ENCODE assay signal across 11 mouse cellular contexts in the genomic region with DNA sequence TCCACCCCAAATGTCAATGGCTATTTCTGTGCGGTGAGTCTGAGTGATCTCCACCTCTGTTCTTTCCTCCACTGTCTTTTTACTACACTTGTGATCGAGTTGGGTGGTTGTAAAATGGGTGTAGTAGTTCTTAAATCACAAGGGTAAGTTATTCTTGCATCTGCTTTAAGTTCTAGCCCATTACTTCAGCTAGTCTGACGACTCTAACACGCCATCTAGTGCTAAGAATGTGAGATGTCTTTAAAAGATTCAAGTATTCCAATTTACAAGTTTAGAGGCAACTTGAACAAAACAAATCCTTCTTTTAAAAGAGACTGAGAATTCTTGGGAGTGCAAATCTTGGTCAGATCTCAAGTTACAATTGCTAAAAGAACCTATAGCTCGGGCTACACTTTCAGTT. TPM values are rescaled to one million over a fixed set of nuclear protein-coding genes. Genes with fewer than 3 reads are reported as not detected.
DNase-seq lines count a peak whose midpoint lies in the region; ATAC-seq lines count a peak whose summit lies in the region.
"Had no signal": no experiment of that assay in that cellular context is flagged by ENCODE, and none has a peak within 500 bp of the region (broad histone marks: within the 10 kb centered on the region; RNA-seq: fewer than 3 reads in every experiment).

No protein-coding gene starts in this region.

- H3K9ac ChIP-seq in midbrain, embryonic 11.5 days (ENCODE audit: low read length), result no peak overlapping the region
- no peak overlapping the region for H3K9ac ChIP-seq in midbrain, embryonic 13.5 days (replicated peaks)
- H3K9ac ChIP-seq: embryonic facial prominence, embryonic 15.5 days; heart, embryonic 13.5 days had no signal

- H3K4me1 ChIP-seq in midbrain, embryonic 11.5 days (ENCODE audit: control insufficient read depth, insufficient read depth, low read length), result no peaks in the 10 kb centered on the region
- H3K4me1 ChIP-seq in midbrain, embryonic 13.5 days (replicated peaks), result no peaks in the 10 kb centered on the region
- H3K4me1 ChIP-seq: embryonic facial prominence, embryonic 15.5 days; heart, embryonic 13.5 days had no signal

- no peak for ATAC-seq in midbrain, embryonic 11.5 days (ENCODE audit: low FRiP score)
- no peak for ATAC-seq in midbrain, embryonic 13.5 days
- no peak for ATAC-seq in megakaryocyte-erythroid progenitor cell, adult 5-6 weeks (replicated peaks; ENCODE audit: low FRiP score, low TSS enrichment, poor library complexity, severe bottlenecking)

- intact Hi-C loops in heart, postnatal 10 days (cut with DNase I), result no loop called here
- intact Hi-C loops in heart, postnatal 36 days (cut with DNase I), result no loop called here

- H3K27me3 ChIP-seq in midbrain, embryonic 11.5 days (ENCODE audit: control insufficient read depth, insufficient read depth, low read length), result no peaks in the 10 kb centered on the region
- H3K27me3 ChIP-seq in midbrain, embryonic 13.5 days, result no peaks in the 10 kb centered on the region
- H3K27me3 ChIP-seq: embryonic facial prominence, embryonic 15.5 days; heart, embryonic 13.5 days had no signal

- H3K4me3 ChIP-seq in midbrain, embryonic 11.5 days (ENCODE audit: low read depth, low read length), result no peak overlapping the region
- no peak overlapping the region for H3K4me3 ChIP-seq in midbrain, embryonic 13.5 days (replicated peaks)
- H3K4me3 ChIP-seq: embryonic facial prominence, embryonic 15.5 days; heart, embryonic 13.5 days had no signal

- DNase-seq in heart, postnatal 10 days, result peak; percentile 9 to 26
- no peak for DNase-seq in heart, postnatal 36 days
- peak; percentile 78 for DNase-seq in midbrain, embryonic 11.5 days (ENCODE audit: low spot score, missing footprints)
- peak; percentile 12 for DNase-seq in c-Kit-positive CD71-negative TER-119-negative erythroid progenitor cells, embryonic 14.5 days (ENCODE audit: low read depth)
- DNase-seq in mesoderm, embryonic 11.5 days (ENCODE audit: low read depth, low spot score), result peak; percentile 54
- DNase-seq in natural killer cell, adult 2 months (ENCODE audit: low spot score in 2 of 2), result no peak

- H3K4me2 ChIP-seq in midbrain, embryonic 11.5 days, result no peak overlapping the region
- no peak overlapping the region for H3K4me2 ChIP-seq in midbrain, embryonic 13.5 days (replicated peaks)
- H3K4me2 ChIP-seq: embryonic facial prominence, embryonic 15.5 days; heart, embryonic 13.5 days had no signal

- 34% methylated on average over 5 of the region's 5 CpGs for WGBS in midbrain, embryonic 11.5 days
- 30% methylated on average over 5 of the region's 5 CpGs for WGBS in midbrain, embryonic 13.5 days

- H3K27ac ChIP-seq in midbrain, embryonic 11.5 days (ENCODE audit: low read depth, low read length), result no peak overlapping the region
- H3K27ac ChIP-seq in midbrain, embryonic 13.5 days, result no peak overlapping the region
- H3K27ac ChIP-seq: embryonic facial prominence, embryonic 15.5 days; heart, embryonic 13.5 days had no signal

- no peaks in the 10 kb centered on the region for H3K9me3 ChIP-seq in midbrain, embryonic 11.5 days (ENCODE audit: control insufficient read depth, low read length)
- no peaks in the 10 kb centered on the region for H3K9me3 ChIP-seq in midbrain, embryonic 13.5 days
- H3K9me3 ChIP-seq: embryonic facial prominence, embryonic 15.5 days; heart, embryonic 13.5 days had no signal

- no peaks in the 10 kb centered on the region for H3K36me3 ChIP-seq in midbrain, embryonic 11.5 days (ENCODE audit: control insufficient read depth, insufficient read depth, low read length)
- no peaks in the 10 kb centered on the region for H3K36me3 ChIP-seq in midbrain, embryonic 13.5 days
- H3K36me3 ChIP-seq: embryonic facial prominence, embryonic 15.5 days; heart, embryonic 13.5 days had no signal

RNA-seq across cellular contexts. Expression of gene Prkg1, which starts 46.5 kb away (rescaled TPM):
- 10 to 100 TPM; 20.8 to 25.6 TPM for total RNA-seq in heart, postnatal 10 days (2021)
- 10 to 100 TPM; 12.7 to 13.4 TPM for total RNA-seq in heart, postnatal 36 days (2021)
- polyA plus RNA-seq in midbrain, embryonic 11.5 days (2014; fragmentation: Nextera tagmentation; extraction: Ambion mirVana), result 4.9 and 6.1 TPM in 2 replicates
- polyA plus RNA-seq in midbrain, embryonic 13.5 days (2015; fragmentation: Nextera tagmentation; extraction: Ambion mirVana), result 3.3 and 3.7 TPM in 2 replicates
- total RNA-seq in megakaryocyte-erythroid progenitor cell, adult 5-6 weeks (2014; fragmentation: Nextera tagmentation), result 1.8 and 4.1 TPM in 2 replicates
- total RNA-seq in megakaryocyte-erythroid progenitor cell, adult 5-6 weeks (2017), result 0.47 and 8.5 TPM in 2 replicates

RNA-seq across cellular contexts. Expression of gene A1cf, which starts 57.2 kb away (rescaled TPM):
- not detected for total RNA-seq in heart, postnatal 10 days (2021)
- not detected for total RNA-seq in heart, postnatal 36 days (2021)
- polyA plus RNA-seq in midbrain, embryonic 11.5 days (2014; fragmentation: Nextera tagmentation; extraction: Ambion mirVana), result not detected in 2 replicates
- not detected in 2 replicates for polyA plus RNA-seq in midbrain, embryonic 13.5 days (2015; fragmentation: Nextera tagmentation; extraction: Ambion mirVana)
- not detected in 2 replicates for total RNA-seq in megakaryocyte-erythroid progenitor cell, adult 5-6 weeks (2014; fragmentation: Nextera tagmentation)
- total RNA-seq in megakaryocyte-erythroid progenitor cell, adult 5-6 weeks (2017), result not detected in 2 replicates
- total RNA-seq: layer of hippocampus, postnatal 10 days had no signal
- polyA plus RNA-seq: embryonic facial prominence, embryonic 15.5 days had no signal

Comparison
In these comparisons a context has a peak if more than half of its experiments do, and no peak if none do; other contexts are left out.
1. DNase-seq: peak in heart, postnatal 10 days (2 of 2), midbrain, embryonic 11.5 days (single experiment), c-Kit-positive CD71-negative TER-119-negative erythroid progenitor cells, embryonic 14.5 days (single experiment) and mesoderm, embryonic 11.5 days (single experiment); none in heart, postnatal 36 days (0 of 2) and natural killer cell, adult 2 months (0 of 2).